Mouse (Mus musculus) heart, adult 2 months (tissue): ENCODE results near the gene Mamdc2. TPM values are rescaled to one million over a fixed set of nuclear protein-coding genes. Genes with fewer than 3 reads are reported as not detected.
A peak's percentile ranks its signal among the peaks of the same experiment; 100 is the strongest.

Experiments
- DNase-seq, 2 experiments: peaks; one replicate each; pipeline ENCODE4 v3.0.0; 2021
- H3K27ac ChIP-seq: fragments of 200-600 bp; 2 replicates; pipeline ENCODE4 v1.8.1; 2022
- H3K27me3 ChIP-seq: fragments of 200-500 bp; 2 replicates; pipeline ENCODE4 v1.6.1; 2012; ENCODE audit warnings: mild to moderate bottlenecking, low read length, inconsistent platforms, mixed read lengths; ENCODE audit not compliant: control insufficient read depth, insufficient read depth
- H3K36me3 ChIP-seq: fragments of 200-500 bp; 2 replicates; pipeline ENCODE4 v1.6.1; 2012; ENCODE audit warnings: low read length, inconsistent platforms; ENCODE audit not compliant: control insufficient read depth, insufficient read depth
- H3K4me1 ChIP-seq: fragments of 200-500 bp; 2 replicates; pipeline ENCODE4 v1.6.1; 2011; ENCODE audit warnings: low read length; ENCODE audit not compliant: control insufficient read depth, insufficient read depth
- H3K4me3 ChIP-seq: fragments of 200-600 bp; 2 replicates; pipeline ENCODE4 v1.8.1; 2022
- H3K79me2 ChIP-seq: fragments of 200-500 bp; replicated peaks from 2 replicates; pipeline ENCODE4 v1.6.1; 2012; ENCODE audit warnings: mild to moderate bottlenecking, inconsistent platforms, low read length, moderate library complexity, mixed read lengths; ENCODE audit not compliant: control insufficient read depth, insufficient read depth
- H3K9ac ChIP-seq: fragments of 200-500 bp; 2 replicates; pipeline ENCODE4 v1.6.1; 2012; ENCODE audit warnings: low read depth, mild to moderate bottlenecking, control low read depth, inconsistent platforms, low read length, mixed read lengths
- CTCF ChIP-seq: fragments of 200-600 bp; IDR thresholded peaks from 2 replicates; pipeline ENCODE4 v1.8.1; 2022; ENCODE audit warnings: antibody characterized with exemption, mild to moderate bottlenecking, moderate library complexity
- EP300 ChIP-seq: fragments of 200-500 bp; IDR thresholded peaks from 2 replicates; pipeline ENCODE4 v1.6.1; 2011; ENCODE audit warnings: low read depth, low read length, control low read depth; ENCODE audit not compliant: insufficient read depth
- POLR2A ChIP-seq: fragments of 200-500 bp; IDR thresholded peaks from 2 replicates; pipeline ENCODE4 v1.6.1; 2011; ENCODE audit warnings: mild to moderate bottlenecking, low read depth, low read length, control low read depth; ENCODE audit not compliant: insufficient read depth
- WGBS: fragments of 180-500 bp; shearing (Covaris S2); methylation state at CpG from one replicate; pipeline ENCODE4 v1.1.7; 2018; 5-methylcytosine and 5-hydroxymethylcytosine counted together
- intact Hi-C: fragments of 180-260 bp; cut with DNase I; formaldehyde crosslinking; loops from one replicate; pipeline ENCODE4 v1.15.1; 2025
- polyA plus RNA-seq: library from polyadenylated mRNA; depleted of rRNA; stranded (reverse); fragments of >200 nt; gene quantifications from 2 replicates; pipeline ENCODE4 v1.2.3, GENCODE M21; 2012
- total RNA-seq, 2 experiments: library from RNA; stranded (reverse); gene quantifications; 2 replicates each; pipeline ENCODE4 v1.2.3; 2021

Gene Mamdc2
- total and polyA plus RNA-seq, 3 experiments, result 1.8 to 2.6 (median 2.4) TPM

- no peaks in the 10 kb centered on the region for H3K27me3 ChIP-seq
- H3K4me3 ChIP-seq, result no peak overlapping the region
- peak in 1 of 2 experiments; percentile 50 for DNase-seq
- H3K36me3 ChIP-seq, result no peaks in the 10 kb centered on the region
- TF ChIP-seq CTCF (peak; percentile 69), POLR2A (no peak)
- intact Hi-C loops, result loop anchor here (1.0 to 5.0 kb wide), 3 partner anchors 33 to 482 kb away; no protein-coding TSS in a partner anchor
- 21% methylated on average over 10 of the region's 10 CpGs for WGBS
- no peak overlapping the region for H3K27ac ChIP-seq
- H3K9ac ChIP-seq, result no peak overlapping the region
- no peaks in the 10 kb centered on the region for H3K4me1 ChIP-seq
- H3K79me2 ChIP-seq, result no peaks in the 10 kb centered on the region
Observed at GRCm38 (mm10) chr19:23478895-23479596, 30.8 kb upstream of the Mamdc2 start.

DNA sequence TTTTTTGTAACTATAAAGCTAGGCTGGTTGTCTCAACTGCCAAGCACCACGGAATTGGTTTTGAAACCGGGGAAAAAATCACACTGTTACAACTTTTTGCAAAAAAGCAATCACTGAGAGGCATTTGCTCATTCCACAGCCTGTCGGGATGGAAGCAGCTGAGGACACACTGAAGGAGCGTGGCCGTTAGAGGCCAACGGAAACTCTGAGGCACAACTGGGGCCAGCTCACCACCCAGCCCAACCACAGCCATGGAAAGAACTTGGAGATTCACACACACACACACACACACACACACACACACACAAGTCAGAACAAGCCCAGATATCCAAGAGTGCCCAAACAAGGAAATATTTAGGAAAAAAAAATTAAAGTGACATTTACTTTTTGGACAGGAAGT, 29.6 kb upstream of the Mamdc2 start:
- H3K36me3 ChIP-seq, result no peaks in the 10 kb centered on the region
- intact Hi-C loops, result loop anchor here (5.0 kb wide), 1 partner anchor 34 kb away; no protein-coding TSS in a partner anchor

GRCm38 (mm10) chr19:23467866-23468265, 19.6 kb upstream of the Mamdc2 start:
- no peak overlapping the region for H3K9ac ChIP-seq
- no peak overlapping the region for H3K27ac ChIP-seq
- no peaks in the 10 kb centered on the region for H3K27me3 ChIP-seq
- no peak overlapping the region for H3K4me3 ChIP-seq
- intact Hi-C loops, result no loop called here
- TF ChIP-seq CTCF (no peak), POLR2A (no peak), EP300 (no peak)
- no peaks in the 10 kb centered on the region for H3K36me3 ChIP-seq
- WGBS, result 55% methylated on average over 1 of the region's 1 CpGs
- no peaks in the 10 kb centered on the region for H3K4me1 ChIP-seq
- no peaks in the 10 kb centered on the region for H3K79me2 ChIP-seq
- DNase-seq, result no peak

More for the DNA sequence above, 29.6 kb upstream of the Mamdc2 start:
- no peak overlapping the region for H3K9ac ChIP-seq
- no peaks in the 10 kb centered on the region for H3K27me3 ChIP-seq
- no peak overlapping the region for H3K4me3 ChIP-seq
- H3K27ac ChIP-seq, result no peak overlapping the region
- 40% methylated on average over 6 of the region's 6 CpGs for WGBS
- no peak for DNase-seq
- H3K4me1 ChIP-seq, result no peaks in the 10 kb centered on the region
- no peak for TF ChIP-seq CTCF
- H3K79me2 ChIP-seq, result no peaks in the 10 kb centered on the region

DNA sequence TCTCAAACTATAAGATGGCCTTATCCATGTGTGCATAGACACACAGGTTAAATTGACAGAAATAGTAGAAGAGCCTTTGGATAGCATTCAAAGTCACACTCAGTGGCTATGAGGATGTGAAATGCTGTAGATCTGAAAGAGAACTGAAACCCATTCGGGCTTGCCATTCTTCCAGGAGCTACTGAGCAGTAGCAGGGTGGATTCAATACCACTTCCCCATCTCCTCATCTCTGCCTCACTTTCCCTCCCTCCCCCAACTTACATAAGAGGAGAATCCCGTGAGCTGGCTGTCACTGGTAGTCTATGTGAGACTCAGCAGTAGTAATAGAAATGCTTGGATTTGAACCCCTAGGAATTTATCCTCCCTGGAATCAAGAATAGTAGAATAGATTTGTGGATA, 18.8 kb upstream of the Mamdc2 start:
- intact Hi-C loops, result no loop called here
- TF ChIP-seq CTCF, result no peak
- TF ChIP-seq POLR2A, result no peak
- TF ChIP-seq EP300, result no peak
- H3K4me3 ChIP-seq, result no peak overlapping the region

DNA sequence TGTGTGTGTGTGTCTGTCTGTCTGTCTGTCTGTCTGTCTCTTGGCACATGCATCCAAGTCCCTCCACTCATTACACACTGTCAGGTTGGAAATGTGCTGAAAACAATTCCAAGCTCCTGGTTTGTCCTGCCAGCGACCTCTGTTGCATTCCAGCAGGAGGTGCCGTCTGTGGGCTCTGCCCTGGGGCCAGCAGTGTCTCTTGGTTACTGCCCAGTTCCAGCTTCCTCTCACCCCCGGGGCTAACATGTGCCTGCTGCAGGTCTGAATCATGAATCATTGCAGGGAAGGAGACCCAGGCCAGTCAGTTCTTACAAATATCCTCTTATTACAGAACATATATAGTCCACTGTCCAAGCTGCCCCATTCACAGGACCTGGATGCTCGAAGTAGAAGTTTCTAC, 9.2 kb upstream of the Mamdc2 start:
- Histone ChIP-seq H3K36me3 (no peaks in the 10 kb centered on the region), H3K27me3 (no peaks in the 10 kb centered on the region), H3K4me3 (no peak overlapping the region), H3K79me2 (no peaks in the 10 kb centered on the region), H3K4me1 (no peaks in the 10 kb centered on the region), H3K9ac (no peak overlapping the region), H3K27ac (no peak overlapping the region)
- DNase-seq, result no peak
- TF ChIP-seq CTCF (no peak), EP300 (no peak)
- intact Hi-C loops, result no loop called here
- 29% methylated on average over 4 of the region's 4 CpGs for WGBS

More for the DNA sequence above, 18.8 kb upstream of the Mamdc2 start:
- Histone ChIP-seq H3K27me3 (no peaks in the 10 kb centered on the region), H3K27ac (no peak overlapping the region), H3K36me3 (no peaks in the 10 kb centered on the region), H3K9ac (no peak overlapping the region), H3K4me1 (no peaks in the 10 kb centered on the region), H3K79me2 (no peaks in the 10 kb centered on the region)
- 62% methylated on average over 2 of the region's 2 CpGs for WGBS
- DNase-seq, result no peak

GRCm38 (mm10) chr19:23451361-23451760, 3.1 kb upstream of the Mamdc2 start:
- Histone ChIP-seq H3K9ac (no peak overlapping the region), H3K4me3 (no peak overlapping the region), H3K27ac (no peak overlapping the region), H3K36me3 (no peaks in the 10 kb centered on the region), H3K27me3 (no peaks in the 10 kb centered on the region), H3K79me2 (no peaks in the 10 kb centered on the region), H3K4me1 (peaks cover 2% of the 10 kb centered on the region)
- WGBS, result 50% methylated on average over 4 of the region's 4 CpGs
- DNase-seq, result no peak
- intact Hi-C loops, result no loop called here
- TF ChIP-seq EP300 (no peak), POLR2A (no peak), CTCF (no peak)
